Mouse (Mus musculus) kidney, adult 8-10 months (tissue): ENCODE measurements around the gene Lancl2.

Experiments
- DNase-seq, 2 experiments: peaks; one replicate each; pipeline ENCODE4 v3.0.0; 2022

The Lancl2 gene

GRCm38 (mm10) chr6:57702376-57702742, at the start of gene Lancl2:
TSS of gene Lancl2 (plus strand) at chr6:57702540.
- DNase-seq = peak in 1 of 2 experiments; percentile 34

GRCm38 (mm10) chr6:57661295-57661694, 41.0 kb upstream of the Lancl2 start:
- DNase-seq = no peak

- no peak for DNase-seq
Measured at GRCm38 (mm10) chr6:57684156-57684555, 18.2 kb upstream of the Lancl2 start.

GRCm38 (mm10) chr6:57691467-57692261, 10.7 kb upstream of the Lancl2 start, which contains the start of gene Pyurf:
TSS of gene Pyurf (minus strand) at chr6:57692078.
- DNase-seq = peak; percentile 92 to 93

- no peak for DNase-seq
Measured at GRCm38 (mm10) chr6:57693116-57693515, 9.2 kb upstream of the Lancl2 start.

- no peak for DNase-seq
Measured at GRCm38 (mm10) chr6:57701686-57702085, 654 bp upstream of the Lancl2 start.

- DNase-seq = peak; percentile 96 to 97
Measured at GRCm38 (mm10) chr6:57702743-57703499, 581 bp downstream of the Lancl2 start.

GRCm38 (mm10) chr6:57703703-57704102, 1.4 kb downstream of the Lancl2 start:
- no peak for DNase-seq

- no peak for DNase-seq
Measured at GRCm38 (mm10) chr6:57706721-57707120, 4.4 kb downstream of the Lancl2 start.

- no peak for DNase-seq
Measured at GRCm38 (mm10) chr6:57711726-57712125, 9.4 kb downstream of the Lancl2 start.

GRCm38 (mm10) chr6:57721347-57721746, 19.0 kb downstream of the Lancl2 start:
- DNase-seq = no peak

GRCm38 (mm10) chr6:57742749-57743148, 40.4 kb downstream of the Lancl2 start:
- DNase-seq = no peak

- DNase-seq = peak in 1 of 2 experiments; percentile 5
Measured at GRCm38 (mm10) chr6:57743333-57743732, 41.0 kb downstream of the Lancl2 start.

- no peak for DNase-seq
Measured at GRCm38 (mm10) chr6:57744123-57744522, 41.8 kb downstream of the Lancl2 start.

GRCm38 (mm10) chr6:57744974-57745747, 42.8 kb downstream of the Lancl2 start:
- no peak for DNase-seq

- no peak for DNase-seq
Measured at GRCm38 (mm10) chr6:57745748-57746129, 43.4 kb downstream of the Lancl2 start.

- DNase-seq = no peak
Measured at GRCm38 (mm10) chr6:57753962-57754759, 51.8 kb downstream of the Lancl2 start.

- DNase-seq = no peak
Measured at GRCm38 (mm10) chr6:57763054-57763453, 60.7 kb downstream of the Lancl2 start.

- no peak for DNase-seq
Measured at GRCm38 (mm10) chr6:57765095-57765878, 62.9 kb downstream of the Lancl2 start.

- no peak for DNase-seq
Measured at GRCm38 (mm10) chr6:57766287-57766686, 63.9 kb downstream of the Lancl2 start.

GRCm38 (mm10) chr6:57767112-57767868, 65.0 kb downstream of the Lancl2 start:
- DNase-seq = no peak
